Mouse (Mus musculus) E14TG2a.4 (cell line): ENCODE data around the gene Mapkapk2.

ENCODE experiments used
- CTCF ChIP-seq: conservative IDR thresholded peaks from 2 replicates; pipeline ENCODE4 v1.5.1; 2014; ENCODE audit warnings: low read length
- NANOG ChIP-seq: IDR thresholded peaks from 2 replicates; pipeline ENCODE4 v1.6.1; 2014; ENCODE audit warnings: borderline replicate concordance, low read length, mixed read lengths
- POU5F1 ChIP-seq: IDR thresholded peaks from 2 replicates; pipeline ENCODE4 v1.6.1; 2014; ENCODE audit warnings: low read length, borderline replicate concordance

DNA sequence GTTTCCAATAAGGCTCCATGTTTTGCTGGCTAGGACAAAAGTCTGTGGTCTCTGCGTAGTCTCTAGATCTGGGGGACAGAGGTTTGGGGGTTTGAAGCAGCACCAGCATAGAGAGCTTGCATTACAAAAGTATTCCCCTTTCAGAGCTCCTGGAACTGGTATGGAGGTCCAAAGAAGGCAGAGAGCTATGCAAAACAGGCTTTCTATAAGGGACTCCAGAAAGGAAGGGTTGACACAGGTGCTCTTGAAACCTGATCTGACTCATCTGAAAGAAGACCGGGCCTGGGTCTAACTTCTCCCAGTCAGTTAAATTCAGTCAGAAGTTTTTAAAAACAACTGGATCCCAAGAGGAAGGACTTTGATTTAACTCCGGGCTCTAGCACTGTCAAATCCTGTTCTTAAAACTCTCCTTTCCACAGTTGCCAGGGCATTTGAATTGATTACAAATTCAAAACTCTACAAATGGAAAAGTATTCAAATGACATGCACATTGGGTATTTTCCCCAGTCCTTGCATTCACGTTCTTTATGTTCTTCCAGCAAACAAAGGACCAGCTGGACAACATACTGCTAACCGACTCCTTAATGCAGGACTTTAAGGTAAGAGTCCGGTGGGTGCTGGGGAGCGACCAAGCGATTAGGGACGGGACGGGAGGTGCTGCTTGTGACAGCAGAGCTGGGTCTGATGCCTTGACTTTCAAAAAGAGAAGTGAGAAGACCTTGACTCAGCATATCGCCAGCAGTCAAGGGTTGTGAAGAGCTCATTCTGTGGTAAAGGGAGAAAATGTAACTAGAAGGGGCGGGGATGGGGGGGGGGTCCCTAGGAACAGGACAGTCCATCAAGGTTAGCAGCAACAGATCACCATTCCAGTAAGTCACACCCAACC, 77.0 kb downstream of the Mapkapk2 start:
- no peak for TF ChIP-seq CTCF
- no peak for TF ChIP-seq POU5F1
- no peak for TF ChIP-seq NANOG
